Mouse (Mus musculus) heart, adult 11 months (tissue): Measurements from ENCODE around the gene Fdxacb1.

Source experiments
- DNase-seq: peaks from one replicate; pipeline ENCODE4 v3.0.0; 2022

The Fdxacb1 gene

GRCm38 (mm10) chr9:50809146-50809545 is 41.1 kb downstream of the Fdxacb1 start:
- DNase-seq, result peak; percentile 83

DNA sequence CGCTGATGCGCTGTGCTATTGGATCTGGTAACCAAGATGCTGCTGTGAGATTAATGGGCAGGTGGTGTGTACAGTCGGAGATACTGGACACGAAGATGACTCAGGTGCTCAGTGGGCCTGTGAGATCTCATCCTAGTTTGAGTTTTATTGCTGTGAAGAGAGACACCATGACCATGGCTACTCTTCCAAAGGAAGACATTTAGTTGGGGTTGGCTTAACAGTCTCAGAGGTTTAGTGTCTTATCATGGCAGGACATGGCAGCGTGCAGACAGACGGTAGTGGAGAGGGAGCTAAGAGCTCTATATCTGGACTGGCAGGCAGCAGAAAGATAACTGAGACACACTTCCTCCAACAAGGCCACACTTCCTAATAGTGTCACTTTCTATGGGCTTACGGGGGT is 43.2 kb downstream of the Fdxacb1 start:
- DNase-seq, result peak; percentile 34

DNA sequence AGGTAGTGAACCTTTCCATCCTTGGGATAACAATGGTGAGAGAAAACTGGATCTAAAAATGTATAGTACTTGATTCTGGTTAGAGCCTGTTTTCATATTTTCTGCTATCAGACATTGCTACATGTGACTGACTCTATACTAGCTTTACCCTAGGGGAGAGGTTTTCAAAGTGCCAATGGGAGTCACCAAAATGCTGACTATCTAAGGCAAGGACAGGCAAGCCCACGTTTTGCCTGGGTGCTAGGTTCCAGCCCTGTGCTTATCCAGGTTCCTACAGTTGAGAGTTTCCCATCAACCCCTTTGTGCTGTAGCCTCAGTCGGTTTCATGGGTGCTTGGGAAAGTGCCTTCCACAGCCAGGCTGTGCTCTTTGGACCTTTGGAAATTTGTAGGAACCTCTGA is 43.7 kb downstream of the Fdxacb1 start:
- DNase-seq, result no peak

DNA sequence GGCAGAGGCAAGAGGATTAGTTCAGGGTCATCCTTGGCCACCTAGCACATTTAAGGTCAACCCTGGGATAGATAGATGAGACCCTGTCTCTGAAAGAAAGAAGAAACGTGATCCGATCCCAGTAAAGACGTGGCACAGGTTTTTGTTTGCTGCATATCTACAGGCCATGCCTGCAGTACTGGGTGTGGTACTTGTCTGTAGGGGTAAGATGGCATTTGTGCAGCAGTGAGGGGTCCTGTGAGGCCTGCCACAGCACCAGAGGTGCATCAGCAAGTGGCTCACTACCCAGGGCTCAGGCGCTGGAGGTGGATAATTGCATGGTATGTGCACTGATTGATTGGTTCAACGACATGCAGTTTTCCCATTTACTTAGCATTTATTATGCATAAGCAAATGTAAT is 45.8 kb downstream of the Fdxacb1 start:
- no peak for DNase-seq

GRCm38 (mm10) chr9:50815666-50816065 is 47.6 kb downstream of the Fdxacb1 start:
- DNase-seq, result peak; percentile 29

- DNase-seq, result peak; percentile 29
Observed at GRCm38 (mm10) chr9:50816512-50816911, 48.5 kb downstream of the Fdxacb1 start.

DNA sequence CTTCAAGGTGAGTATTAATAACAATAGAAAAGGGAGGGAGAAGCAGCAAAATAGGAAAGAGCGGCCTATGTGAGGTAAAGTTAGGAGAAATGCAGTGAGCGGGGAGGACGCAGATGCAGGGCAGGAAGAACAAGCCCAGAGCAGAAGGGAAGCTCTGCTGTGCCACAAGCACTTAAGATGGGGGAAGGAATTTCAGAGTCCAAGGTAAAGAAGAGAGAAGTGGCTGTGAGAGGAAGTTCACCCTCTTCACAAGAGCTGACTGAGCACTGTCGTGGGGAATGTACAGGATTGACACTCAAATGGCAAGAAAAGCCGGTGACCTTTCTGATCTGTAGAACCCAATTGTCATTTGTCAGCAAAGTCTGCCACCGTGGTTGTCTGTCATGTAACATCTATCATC is 50.0 kb downstream of the Fdxacb1 start:
- DNase-seq, result peak; percentile 28

DNA sequence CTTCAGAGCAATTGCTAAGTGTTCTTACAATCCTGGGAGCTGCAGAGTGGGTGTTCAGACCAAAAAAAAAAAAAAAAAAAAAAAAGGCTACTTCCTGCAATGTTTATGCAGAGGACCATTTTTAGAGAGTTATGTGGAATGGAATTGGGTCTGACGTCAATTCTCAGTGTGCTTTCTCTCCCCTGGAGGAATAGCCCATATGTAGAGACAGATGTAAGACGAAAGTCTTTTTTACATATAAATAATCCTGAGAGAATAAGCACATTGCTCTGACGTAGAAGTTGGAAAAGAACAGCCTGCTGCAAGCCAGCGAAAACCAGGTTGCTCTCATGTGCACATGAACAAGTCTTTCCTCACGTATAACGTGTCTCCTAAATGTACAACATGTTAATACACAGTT is 51.7 kb downstream of the Fdxacb1 start:
- DNase-seq, result no peak

DNA sequence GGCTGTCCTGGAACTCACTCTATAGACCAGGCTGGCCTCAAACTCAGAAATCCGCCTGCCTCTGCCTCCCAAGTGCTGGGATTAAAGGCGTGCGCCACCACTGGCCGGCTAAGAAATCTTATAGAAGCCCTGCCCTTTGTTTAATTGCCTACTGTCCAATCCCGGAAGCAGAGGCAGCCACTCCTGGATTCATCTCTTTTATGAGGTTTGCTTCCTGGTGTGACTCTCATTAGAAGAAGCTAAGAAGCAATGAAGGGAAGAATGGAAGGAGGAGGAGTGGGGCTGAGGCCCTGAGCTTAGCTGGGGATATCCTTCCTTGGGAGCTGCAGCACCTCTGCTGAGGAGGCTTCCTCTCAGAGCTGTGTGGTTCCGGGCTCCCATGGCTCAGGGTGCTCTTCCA is 53.6 kb downstream of the Fdxacb1 start:
- DNase-seq, result no peak

GRCm38 (mm10) chr9:50822216-50822615 is 54.2 kb downstream of the Fdxacb1 start:
- DNase-seq, result no peak
